In the genomic region with DNA sequence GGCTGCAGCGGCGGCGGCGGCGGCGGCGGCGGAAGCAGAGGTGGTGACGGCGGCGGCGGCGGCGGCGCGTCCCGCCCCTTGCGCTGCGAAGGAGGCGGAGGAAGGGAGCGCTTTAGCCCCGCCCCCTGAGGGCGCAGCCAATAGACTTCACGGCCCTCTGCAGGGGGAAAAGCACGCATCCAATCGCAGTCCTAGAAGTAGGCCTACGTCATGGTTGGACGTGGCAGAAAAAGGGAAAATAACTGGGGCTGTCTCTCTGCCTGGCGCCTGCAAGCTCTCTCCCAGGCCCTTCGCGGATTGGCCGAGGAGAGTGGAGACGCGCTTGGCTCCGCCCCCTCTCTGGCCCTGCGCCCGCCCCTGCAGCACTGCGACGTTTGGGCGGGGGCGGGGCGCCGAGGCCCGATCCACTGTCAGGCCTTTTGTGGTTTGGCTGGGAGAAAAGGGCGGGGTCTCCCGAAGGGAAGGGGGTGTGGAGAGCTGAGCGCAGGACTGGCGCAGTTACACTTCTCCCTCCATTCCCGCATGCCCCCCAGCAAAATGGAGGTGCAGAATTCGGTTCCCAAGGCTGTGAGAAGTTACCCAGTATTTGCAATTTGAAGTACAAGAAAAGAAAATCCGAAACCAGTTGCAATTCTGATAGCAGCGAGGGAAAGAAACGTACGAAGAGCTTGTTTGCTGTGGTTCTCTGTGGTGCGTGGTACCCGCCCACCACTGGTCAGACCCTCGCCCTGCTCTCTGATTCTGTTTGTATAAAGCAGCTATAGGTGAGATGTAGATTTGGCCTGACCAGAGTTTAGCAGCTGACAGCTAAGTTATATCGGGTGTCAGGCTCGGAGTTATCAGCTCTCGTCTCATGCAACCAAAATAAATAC, we compare ENCODE assay signal across 8 mouse cellular contexts. TPM values are rescaled to one million over a fixed set of nuclear protein-coding genes. Genes with fewer than 3 reads are reported as not detected.
DNase-seq lines count a peak whose midpoint lies in the region; ATAC-seq lines count a peak whose summit lies in the region.

TSS of gene Pja2 (minus strand) at position 19 of the 872 bp plus-strand sequence.

- no peaks in the 10 kb centered on the region for H3K9me3 ChIP-seq in intestine, embryonic 14.5 days (ENCODE audit: control insufficient read depth, low read length)

- peak within 1 kb of the TSS; percentile 92 for H3K9ac ChIP-seq in intestine, embryonic 14.5 days (ENCODE audit: low read length)

- no peaks in the 10 kb centered on the region for H3K27me3 ChIP-seq in intestine, embryonic 14.5 days (replicated peaks; ENCODE audit: control insufficient read depth, insufficient read depth, low read length)

- peak within 1 kb of the TSS; percentile 96 for H3K27ac ChIP-seq in intestine, embryonic 14.5 days (ENCODE audit: low read depth)

- no peaks in the 10 kb centered on the region; the same call in 1 of the 2 replicates for H3K4me1 ChIP-seq in intestine, embryonic 14.5 days (replicated peaks; ENCODE audit: control insufficient read depth, insufficient read depth, low read length)

- DNase-seq in adrenal gland, adult 18-20 months (ENCODE audit: low spot score in 2 of 2), result peak; percentile 98 to 99
- DNase-seq in embryo, embryonic 11 days, result peak; percentile 98
- DNase-seq in gastrocnemius, postnatal 25 days, result peak; percentile 100
- peak; percentile 95 for DNase-seq in intestine, embryonic 14.5 days (ENCODE audit: low spot score)
- peak; percentile 99 to 100 for DNase-seq in left cerebral cortex, postnatal 14 days (ENCODE audit: low spot score in 2 of 2)
- DNase-seq in mesoderm, embryonic 11.5 days (ENCODE audit: low read depth, low spot score), result peak; percentile 99
- DNase-seq in right cerebral cortex, postnatal 36 days (ENCODE audit: low spot score in 2 of 2), result peak; percentile 99
- DNase-seq in yolk sac, embryonic 10.5 days (ENCODE audit: low spot score), result peak; percentile 99

- H3K4me3 ChIP-seq in intestine, embryonic 14.5 days (ENCODE audit: low read depth, low read length), result peak within 1 kb of the TSS; percentile 94

- peaks cover 9% of the 10 kb centered on the region; the same call in 1 of the 2 replicates for H3K36me3 ChIP-seq in intestine, embryonic 14.5 days (ENCODE audit: control insufficient read depth, insufficient read depth, low read length)

- H3K4me2 ChIP-seq in intestine, embryonic 14.5 days (ENCODE audit: low read length), result peak within 1 kb of the TSS; percentile 79

- ATAC-seq in intestine, embryonic 14.5 days (replicated peaks; ENCODE audit: low FRiP score, low TSS enrichment, low read depth), result peak; percentile 100

- intact Hi-C loops in left cerebral cortex, postnatal 14 days (cut with DNase I), result loop anchor here (10.0 kb wide), 1 partner anchor 263 kb away; no protein-coding TSS in a partner anchor

- under 1% methylated on average over 54 of the region's 60 CpGs for WGBS in intestine, embryonic 14.5 days

RNA-seq across cellular contexts. Expression of gene Pja2, which starts in this region (rescaled TPM):
- 10 to 100 TPM; 71.3 to 73.3 TPM for total RNA-seq in adrenal gland, adult 18-20 months (2021)
- 10 to 100 TPM; 86.0 to 89.6 TPM for total RNA-seq in gastrocnemius, postnatal 25 days (2021)
- 70.2 and 77.1 TPM in 2 replicates for polyA plus RNA-seq in intestine, embryonic 14.5 days (2014; fragmentation: Nextera tagmentation; extraction: Ambion mirVana)
- total RNA-seq in left cerebral cortex, postnatal 14 days (2021), result 100 to 1,000 TPM; 389 to 398 TPM

Comparison
In these comparisons a context has a peak if more than half of its experiments do, and no peak if none do; other contexts are left out.
1. Peak in every context shown above with its lines: DNase-seq, ATAC-seq, H3K4me3 ChIP-seq and H3K27ac ChIP-seq.
2. RNA of gene Pja2 (total RNA-seq): 389 to 398 TPM in left cerebral cortex, postnatal 14 days; 86.0 to 89.6 TPM in gastrocnemius, postnatal 25 days and 71.3 to 73.3 TPM in adrenal gland, adult 18-20 months; every median in the first group is over 4 times any median in the second.